Mouse (Mus musculus): ENCODE data around the gene Tlk2.
A peak's percentile ranks its signal among the peaks of the same experiment; 100 is the strongest.

The Tlk2 gene

GRCm38 (mm10) chr11:105312972-105313632 is 134.5 kb downstream of the Tlk2 start:
- DNase-seq (ENCODE audit: low read depth, low spot score) = no peak

- no peak for DNase-seq (ENCODE audit: low read depth, low spot score)
Measured at GRCm38 (mm10) chr11:105313633-105314014, 135.0 kb downstream of the Tlk2 start.

- no peak for DNase-seq (ENCODE audit: low read depth, low spot score)
Measured at GRCm38 (mm10) chr11:105315296-105315695, 136.7 kb downstream of the Tlk2 start.

GRCm38 (mm10) chr11:105316121-105316520 is 137.5 kb downstream of the Tlk2 start:
- no peak for DNase-seq (ENCODE audit: low read depth, low spot score)

GRCm38 (mm10) chr11:105317769-105318168 is 139.2 kb downstream of the Tlk2 start:
- DNase-seq (ENCODE audit: low read depth, low spot score) = no peak

GRCm38 (mm10) chr11:105321090-105321489 is 142.5 kb downstream of the Tlk2 start:
- DNase-seq (ENCODE audit: low read depth, low spot score) = no peak

GRCm38 (mm10) chr11:105323530-105323929 is 144.9 kb downstream of the Tlk2 start:
- no peak for DNase-seq (ENCODE audit: low read depth, low spot score)

- no peak for DNase-seq (ENCODE audit: low read depth, low spot score)
Measured at GRCm38 (mm10) chr11:105327101-105327500, 148.5 kb downstream of the Tlk2 start.

- DNase-seq (ENCODE audit: low read depth, low spot score) = no peak
Measured at GRCm38 (mm10) chr11:105329962-105330361, 151.4 kb downstream of the Tlk2 start.

- DNase-seq (ENCODE audit: low read depth, low spot score) = no peak
Measured at GRCm38 (mm10) chr11:105331129-105331528, 152.5 kb downstream of the Tlk2 start.

- DNase-seq (ENCODE audit: low read depth, low spot score) = peak; percentile 69
Measured at GRCm38 (mm10) chr11:105331732-105332131, 153.1 kb downstream of the Tlk2 start.

GRCm38 (mm10) chr11:105332468-105332867 is 153.9 kb downstream of the Tlk2 start:
- DNase-seq (ENCODE audit: low read depth, low spot score) = peak; percentile 68

Data from ZHBTc4 (cell line).